Mouse (Mus musculus) monocyte, adult 5-6 weeks (primary cell): ENCODE measurements around the gene Gm44965. TPM values are rescaled to one million over a fixed set of nuclear protein-coding genes. Genes with fewer than 3 reads are reported as not detected.
A peak's percentile ranks its signal among the peaks of the same experiment; 100 is the strongest.

Experiments
- ATAC-seq: fragments of 153-309, 156-312 bp; replicated peaks from 2 replicates; pipeline ENCODE4 v1.8.0; 2017; ENCODE audit warnings: mild to moderate bottlenecking; ENCODE audit not compliant: low TSS enrichment, insufficient number of reproducible peaks, severe bottlenecking, poor library complexity, low FRiP score
- total RNA-seq: library from RNA; stranded (forward); fragments of 200-1000, 200-491, 200-594 nt; gene quantifications from 3 replicates; pipeline ENCODE4 v1.2.3, GENCODE M21; 2017

Gm44965 gene
- total RNA-seq, 1 experiment from 2014 or later: 7.7 TPM

- ATAC-seq: no peak
These were observed 20.5 kb upstream of the Gm44965 start for GRCm38 (mm10) chr6:48573280-48573679.

- ATAC-seq: no peak
These were observed 19.8 kb upstream of the Gm44965 start for GRCm38 (mm10) chr6:48573981-48574380.

GRCm38 (mm10) chr6:48578736-48579135 is 15.0 kb upstream of the Gm44965 start:
- no peak for ATAC-seq

GRCm38 (mm10) chr6:48579215-48579648 is 14.5 kb upstream of the Gm44965 start:
- peak; percentile 74 for ATAC-seq

- ATAC-seq: no peak
These were observed 12.5 kb upstream of the Gm44965 start for GRCm38 (mm10) chr6:48581257-48581656.

- 0 out of 2 replicates have a peak, but pooled peaks have one; percentile 51 for ATAC-seq
These were observed 11.7 kb upstream of the Gm44965 start for GRCm38 (mm10) chr6:48582037-48582436.

GRCm38 (mm10) chr6:48589194-48589750 is 4.5 kb upstream of the Gm44965 start, which contains the start of gene Gm45021:
Gene Gm45021 (plus strand): TSS chr6:48589610.
- ATAC-seq: no peak

GRCm38 (mm10) chr6:48591221-48591845 is 2.4 kb upstream of the Gm44965 start:
- ATAC-seq: no peak

GRCm38 (mm10) chr6:48591871-48592270 is 1.9 kb upstream of the Gm44965 start:
- ATAC-seq: no peak

- 0 out of 2 replicates have a peak, but pooled peaks have one; percentile 20 for ATAC-seq
These were observed 450 bp downstream of the Gm44965 start for GRCm38 (mm10) chr6:48594043-48594738.

- ATAC-seq: no peak
These were observed 1.5 kb downstream of the Gm44965 start for GRCm38 (mm10) chr6:48595278-48595677.

GRCm38 (mm10) chr6:48596545-48597232 is 2.9 kb downstream of the Gm44965 start:
- no peak for ATAC-seq

GRCm38 (mm10) chr6:48597233-48597625 is 3.5 kb downstream of the Gm44965 start:
- ATAC-seq: no peak

GRCm38 (mm10) chr6:48600594-48600993 is 6.9 kb downstream of the Gm44965 start:
- ATAC-seq: no peak

GRCm38 (mm10) chr6:48601271-48602079 is 7.7 kb downstream of the Gm44965 start, which contains the start of gene Zfp775:
Gene Zfp775 (plus strand): TSS chr6:48602063.
- peak; percentile 99 for ATAC-seq

- peak; percentile 24 for ATAC-seq
These were observed 8.5 kb downstream of the Gm44965 start for GRCm38 (mm10) chr6:48602080-48602741.

GRCm38 (mm10) chr6:48608124-48608523 is 14.4 kb downstream of the Gm44965 start:
- no peak for ATAC-seq

- no peak for ATAC-seq
These were observed 15.8 kb downstream of the Gm44965 start for GRCm38 (mm10) chr6:48609512-48609911.
